Mouse (Mus musculus): ENCODE results near the gene Kdm5a. TPM values are rescaled to one million over a fixed set of nuclear protein-coding genes. Genes with fewer than 3 reads are reported as not detected.

The Kdm5a gene
- polyA plus RNA-seq, 1 experiment from 2014 or later, result 34.6 TPM

DNA sequence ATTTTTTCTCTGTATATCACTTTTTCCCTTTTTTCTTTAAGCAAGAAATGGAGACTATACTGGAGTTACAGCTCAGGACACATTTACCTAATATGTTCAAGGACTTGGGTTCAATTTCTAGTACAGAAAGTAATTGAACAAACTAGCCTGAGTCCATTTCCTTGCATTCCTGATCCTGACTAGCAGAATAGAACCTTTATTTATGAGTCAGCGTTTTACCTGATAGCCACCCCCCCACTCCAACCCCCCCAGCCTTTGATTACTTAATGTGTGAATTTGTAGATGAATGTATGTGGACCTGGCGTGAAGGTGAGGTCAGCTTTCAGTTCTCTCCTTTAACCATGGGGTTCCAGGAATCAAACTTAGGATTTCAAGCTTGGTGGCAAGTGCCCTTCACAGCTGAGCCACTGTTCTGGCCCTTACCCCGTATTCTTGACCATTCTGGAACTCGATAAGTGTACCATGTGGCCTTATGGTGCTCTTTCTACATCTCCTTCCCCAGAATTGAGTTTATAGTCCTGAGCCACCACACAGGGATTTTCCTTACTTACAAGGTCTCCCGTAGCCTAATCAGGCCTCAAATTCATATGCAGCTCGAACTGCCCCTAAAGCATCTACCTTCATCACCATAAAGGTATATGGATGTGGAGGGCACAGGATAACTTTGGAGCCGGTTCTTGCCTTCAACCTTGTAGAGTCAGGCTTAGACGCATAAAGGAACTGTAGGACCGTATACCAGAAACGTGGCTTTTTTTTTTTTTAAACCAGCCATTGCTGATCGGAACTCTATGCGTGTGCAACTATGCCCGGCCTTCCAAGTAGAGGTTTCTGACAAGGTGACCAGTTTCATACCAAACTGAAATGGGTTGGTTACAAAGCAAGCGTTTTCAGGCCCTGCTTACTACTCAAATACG lies 893 bp upstream of the Kdm5a start:
- H3K9me3 ChIP-seq, result no peaks in the 10 kb centered on the region

GRCm38 (mm10) chr6:120364523-120364905 lies 590 bp downstream of the Kdm5a start:
- under 1% methylated on average over 31 of the region's 31 CpGs for WGBS
- Histone ChIP-seq H3K4me3 (replicated peaks) (peak overlapping the region; percentile 96), H3K27ac (peak overlapping the region; percentile 88), H3K9me3 (no peaks in the 10 kb centered on the region), H3K9ac (peak overlapping the region; percentile 91), H3K4me1 (replicated peaks) (peaks cover 9% of the 10 kb centered on the region), H3K36me3 (peaks cover 8% of the 10 kb centered on the region; the same call in 1 of the 2 replicates), H3K27me3 (replicated peaks) (no peaks in the 10 kb centered on the region), H3K4me2 (replicated peaks) (peak overlapping the region; percentile 79)
- peak; percentile 13 for ATAC-seq

More for the DNA sequence above, 893 bp upstream of the Kdm5a start:
- peak overlapping the region; percentile 79 for H3K4me2 ChIP-seq (replicated peaks)
- peaks cover 9% of the 10 kb centered on the region for H3K4me1 ChIP-seq (replicated peaks)
- H3K27ac ChIP-seq, result peak overlapping the region; percentile 88
- WGBS, result 20% methylated on average over 15 of the region's 15 CpGs
- H3K36me3 ChIP-seq, result peaks cover 4% of the 10 kb centered on the region; the same call in 1 of the 2 replicates
- no peaks in the 10 kb centered on the region for H3K27me3 ChIP-seq (replicated peaks)
- no peak; the same call in 1 of the 2 replicates for ATAC-seq
- H3K4me3 ChIP-seq (replicated peaks), result peak overlapping the region; percentile 96
- peak overlapping the region; percentile 91 for H3K9ac ChIP-seq

DNA sequence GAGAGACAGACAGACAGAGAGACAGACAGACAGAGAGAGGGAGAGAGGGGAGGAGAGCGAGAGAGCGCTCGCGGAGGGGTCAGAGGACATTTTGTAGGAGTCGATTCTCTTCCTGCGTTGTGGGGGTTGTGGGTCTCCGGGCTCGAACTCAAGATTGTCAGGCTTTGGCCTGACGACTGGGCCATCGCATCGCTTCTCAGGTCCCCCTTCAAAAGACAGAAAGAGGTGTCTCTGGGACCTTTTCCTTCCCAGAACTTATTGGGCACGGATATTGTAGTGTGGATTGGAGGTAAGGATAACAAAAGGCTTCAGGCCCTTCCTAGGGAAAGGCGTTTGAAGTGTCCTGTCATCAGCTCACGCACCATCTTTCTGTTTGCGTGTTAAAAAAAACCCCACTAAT lies 1.1 kb downstream of the Kdm5a start:
- ATAC-seq, result no peak
- H3K4me3 ChIP-seq (replicated peaks), result peak overlapping the region; percentile 96
- WGBS, result 3% methylated on average over 15 of the region's 15 CpGs

GRCm38 (mm10) chr6:120376736-120377135 lies 12.8 kb downstream of the Kdm5a start:
- Histone ChIP-seq H3K9ac (no peak overlapping the region), H3K4me3 (replicated peaks) (no peak overlapping the region), H3K4me1 (replicated peaks) (no peaks in the 10 kb centered on the region), H3K36me3 (peaks cover 31% of the 10 kb centered on the region), H3K4me2 (replicated peaks) (no peak overlapping the region), H3K9me3 (no peaks in the 10 kb centered on the region), H3K27ac (no peak overlapping the region), H3K27me3 (replicated peaks) (no peaks in the 10 kb centered on the region)
- peak; percentile 67; the same call in 1 of the 2 replicates for ATAC-seq
- 77% methylated on average over 2 of the region's 2 CpGs for WGBS

More for the DNA sequence above, 1.1 kb downstream of the Kdm5a start:
- Histone ChIP-seq H3K36me3 (peaks cover 8% of the 10 kb centered on the region; the same call in 1 of the 2 replicates), H3K9me3 (no peaks in the 10 kb centered on the region), H3K4me1 (replicated peaks) (peaks cover 9% of the 10 kb centered on the region), H3K9ac (peak overlapping the region; percentile 91), H3K4me2 (replicated peaks) (peak overlapping the region; percentile 79), H3K27ac (no peak overlapping the region), H3K27me3 (replicated peaks) (no peaks in the 10 kb centered on the region)

GRCm38 (mm10) chr6:120390054-120390453 lies 26.1 kb downstream of the Kdm5a start:
- Histone ChIP-seq H3K4me2 (replicated peaks) (no peak overlapping the region), H3K27ac (no peak overlapping the region), H3K4me1 (replicated peaks) (no peaks in the 10 kb centered on the region), H3K36me3 (0 out of 2 replicates have a peak, but pooled peaks cover 8% of the 10 kb centered on the region), H3K4me3 (replicated peaks) (no peak overlapping the region), H3K9ac (no peak overlapping the region), H3K9me3 (no peaks in the 10 kb centered on the region), H3K27me3 (replicated peaks) (no peaks in the 10 kb centered on the region)
- 85% methylated on average over 3 of the region's 3 CpGs for WGBS
- ATAC-seq, result no peak

DNA sequence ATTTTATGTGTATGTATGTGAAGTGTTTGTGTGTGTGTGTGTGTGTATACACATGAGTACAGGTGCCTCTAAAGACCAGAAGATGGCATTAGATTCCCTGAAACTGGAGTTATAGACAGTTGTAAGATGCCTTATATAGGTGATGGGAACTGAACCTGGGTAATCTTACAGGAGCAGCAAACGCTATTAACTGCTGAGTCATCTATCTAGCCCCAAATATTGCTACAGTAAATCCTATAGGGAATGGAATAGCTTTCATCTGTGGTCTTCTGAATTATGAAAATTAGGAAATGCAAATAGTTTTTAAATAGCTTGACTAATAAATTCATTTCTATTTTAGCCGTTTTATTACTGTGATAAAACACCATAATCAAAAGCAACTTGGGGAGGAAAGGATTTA lies 28.9 kb downstream of the Kdm5a start:
- no peaks in the 10 kb centered on the region for H3K9me3 ChIP-seq
- 85% methylated on average over 2 of the region's 2 CpGs for WGBS
- no peak overlapping the region for H3K27ac ChIP-seq
- peaks cover 19% of the 10 kb centered on the region for H3K36me3 ChIP-seq
- no peak overlapping the region for H3K9ac ChIP-seq
- H3K4me3 ChIP-seq (replicated peaks), result no peak overlapping the region
- no peak for ATAC-seq
- no peak overlapping the region for H3K4me2 ChIP-seq (replicated peaks)
- H3K4me1 ChIP-seq (replicated peaks), result no peaks in the 10 kb centered on the region
- H3K27me3 ChIP-seq (replicated peaks), result no peaks in the 10 kb centered on the region

GRCm38 (mm10) chr6:120395622-120396345 lies 31.9 kb downstream of the Kdm5a start:
- peak; percentile 43; the same call in 1 of the 2 replicates for ATAC-seq
- Histone ChIP-seq H3K9me3 (no peaks in the 10 kb centered on the region), H3K4me1 (replicated peaks) (no peaks in the 10 kb centered on the region), H3K4me3 (replicated peaks) (no peak overlapping the region), H3K27ac (no peak overlapping the region), H3K36me3 (peaks cover 16% of the 10 kb centered on the region), H3K27me3 (replicated peaks) (no peaks in the 10 kb centered on the region), H3K9ac (no peak overlapping the region), H3K4me2 (replicated peaks) (no peak overlapping the region)
- WGBS, result 89% methylated on average over 5 of the region's 5 CpGs

DNA sequence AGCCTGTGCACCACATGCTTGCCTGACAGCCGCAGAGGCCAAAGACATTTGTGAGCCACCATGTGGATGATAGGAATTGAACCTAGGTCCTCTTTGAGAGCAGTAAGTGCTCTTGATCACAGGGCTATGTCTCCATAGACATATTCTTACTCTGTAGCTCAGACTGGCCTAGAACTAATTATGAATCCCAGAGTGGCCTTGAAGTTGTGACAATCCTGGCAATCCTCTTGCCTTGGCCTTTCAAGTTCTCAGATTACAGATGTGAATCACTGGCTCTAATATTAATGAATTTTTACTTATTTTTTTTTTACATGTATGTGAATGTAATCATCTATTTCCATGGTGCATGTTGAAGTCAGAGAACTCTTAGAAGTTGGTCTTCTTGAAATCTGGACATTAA lies 40.0 kb downstream of the Kdm5a start:
- no peaks in the 10 kb centered on the region for H3K9me3 ChIP-seq
- no peaks in the 10 kb centered on the region for H3K27me3 ChIP-seq (replicated peaks)
- H3K27ac ChIP-seq, result no peak overlapping the region
- peaks cover 3% of the 10 kb centered on the region; the same call in 1 of the 2 replicates for H3K36me3 ChIP-seq
- 97% methylated on average over 1 of the region's 1 CpGs for WGBS
- no peak overlapping the region for H3K9ac ChIP-seq
- no peak for ATAC-seq
- no peak overlapping the region for H3K4me2 ChIP-seq (replicated peaks)
- H3K4me3 ChIP-seq (replicated peaks), result no peak overlapping the region
- H3K4me1 ChIP-seq (replicated peaks), result no peaks in the 10 kb centered on the region

- H3K9ac ChIP-seq, result no peak overlapping the region
- no peak overlapping the region for H3K4me3 ChIP-seq (replicated peaks)
- 90% methylated on average over 3 of the region's 3 CpGs for WGBS
- no peak overlapping the region for H3K4me2 ChIP-seq (replicated peaks)
- H3K9me3 ChIP-seq, result no peaks in the 10 kb centered on the region
- ATAC-seq, result no peak
- peaks cover 16% of the 10 kb centered on the region; the same call in 1 of the 2 replicates for H3K36me3 ChIP-seq
- no peak overlapping the region for H3K27ac ChIP-seq
- H3K27me3 ChIP-seq (replicated peaks), result no peaks in the 10 kb centered on the region
- no peaks in the 10 kb centered on the region for H3K4me1 ChIP-seq (replicated peaks)
These were observed 74.2 kb downstream of the Kdm5a start for GRCm38 (mm10) chr6:120438161-120438560.

DNA sequence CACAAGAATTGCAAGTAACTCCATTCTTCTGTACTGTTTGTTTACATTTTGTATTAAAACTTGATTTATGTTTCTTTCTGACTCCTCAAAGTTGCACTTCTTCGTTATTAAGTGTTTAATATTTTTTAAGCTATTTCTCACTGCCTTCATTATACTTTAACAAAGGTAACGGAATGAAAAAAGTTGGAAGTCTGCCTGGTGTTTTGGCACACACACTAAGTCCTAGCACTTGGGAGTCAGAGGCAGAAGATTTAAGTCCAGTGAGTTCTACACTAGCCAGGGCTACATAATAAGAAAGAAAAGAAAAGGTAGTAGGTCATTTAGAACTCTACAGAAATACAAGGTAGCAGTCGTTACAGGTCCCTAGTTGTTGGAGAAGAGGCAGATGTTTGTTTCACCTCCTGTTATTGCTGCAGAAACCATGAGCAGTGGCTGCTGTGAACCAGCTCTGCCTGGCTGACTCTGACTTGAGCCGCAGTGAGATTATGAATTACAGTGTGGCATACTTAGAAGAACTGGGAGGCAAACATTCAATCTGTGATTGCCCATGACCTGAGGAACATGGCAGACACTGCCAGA lies 78.3 kb downstream of the Kdm5a start:
- Histone ChIP-seq H3K27me3 (replicated peaks) (no peaks in the 10 kb centered on the region), H3K4me1 (replicated peaks) (no peaks in the 10 kb centered on the region), H3K9ac (no peak overlapping the region), H3K4me3 (replicated peaks) (no peak overlapping the region), H3K4me2 (replicated peaks) (no peak overlapping the region), H3K27ac (no peak overlapping the region), H3K36me3 (peaks cover 12% of the 10 kb centered on the region; the same call in 1 of the 2 replicates), H3K9me3 (no peaks in the 10 kb centered on the region)
- 80% methylated on average over 4 of the region's 4 CpGs for WGBS
- ATAC-seq, result no peak

GRCm38 (mm10) chr6:120443363-120444355 lies 79.7 kb downstream of the Kdm5a start:
- H3K4me3 ChIP-seq (replicated peaks), result no peak overlapping the region
- H3K27ac ChIP-seq, result no peak overlapping the region
- no peak overlapping the region for H3K9ac ChIP-seq
- H3K27me3 ChIP-seq (replicated peaks), result no peaks in the 10 kb centered on the region
- no peaks in the 10 kb centered on the region for H3K4me1 ChIP-seq (replicated peaks)
- H3K36me3 ChIP-seq, result peaks cover 8% of the 10 kb centered on the region; the same call in 1 of the 2 replicates
- ATAC-seq, result peak; percentile 67; the same call in 1 of the 2 replicates
- 67% methylated on average over 14 of the region's 14 CpGs for WGBS
- no peak overlapping the region for H3K4me2 ChIP-seq (replicated peaks)
- no peaks in the 10 kb centered on the region for H3K9me3 ChIP-seq

Data from intestine, embryonic 15.5 days (tissue).